Comparison of ENCODE assay signal across 8 mouse cellular contexts in the genomic region with DNA sequence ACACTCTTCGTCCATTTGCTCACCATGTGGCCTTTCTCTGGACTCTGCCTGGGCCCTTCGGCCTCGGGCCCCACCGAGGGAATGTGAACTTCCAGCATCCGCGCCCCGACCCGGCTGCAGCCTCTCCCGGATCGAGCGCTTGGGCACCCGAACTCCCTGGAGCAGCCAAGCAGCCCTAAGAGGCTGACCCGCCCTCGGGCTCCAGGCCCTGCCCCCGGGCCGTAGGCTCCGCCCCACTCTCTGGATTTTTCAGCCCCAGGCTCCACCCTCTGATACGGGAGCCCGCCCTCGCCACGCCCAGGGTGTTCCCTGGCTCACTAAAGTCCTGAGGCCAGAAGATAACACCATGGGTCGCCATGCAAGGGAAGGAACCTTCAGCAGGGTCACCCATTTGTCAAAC. TPM values are rescaled to one million over a fixed set of nuclear protein-coding genes. Genes with fewer than 3 reads are reported as not detected.
DNase-seq lines count a peak whose midpoint lies in the region; ATAC-seq and TF ChIP-seq lines count a peak whose summit lies in the region.

A gene (minus strand): TSS at position 137 of the 400 bp plus-strand sequence.

- no peak for TF ChIP-seq EP300 in CH12.LX (IDR thresholded peaks at IDR 0.05; ENCODE audit: low read length)
- TF ChIP-seq EP300 in liver, postnatal 0 days (IDR thresholded peaks at IDR 0.05; ENCODE audit: low read depth) = peak; percentile 75

- TF ChIP-seq POLR2A in CH12.LX (IDR thresholded peaks at IDR 0.05; ENCODE audit: low read depth, low read length) = no peak; the same call in 1 of the 2 replicates

- peaks cover 24 to 26% of the 10 kb centered on the region in 2 experiments for H3K36me3 ChIP-seq in CH12.LX (replicated peaks in 1 of 2; ENCODE audit: control insufficient read depth in 1 of 2, insufficient read depth in 1 of 2, low read length in 1 of 2)
- H3K36me3 ChIP-seq in forebrain, embryonic 11.5 days (ENCODE audit: control insufficient read depth, insufficient read depth, low read length) = peaks cover 10% of the 10 kb centered on the region; the same call in 1 of the 2 replicates
- peaks cover 23% of the 10 kb centered on the region for H3K36me3 ChIP-seq in heart, embryonic 15.5 days
- H3K36me3 ChIP-seq in liver, postnatal 0 days (replicated peaks; ENCODE audit: insufficient read depth, low read length) = peaks cover 29% of the 10 kb centered on the region
- H3K36me3 ChIP-seq in neural tube, embryonic 12.5 days = peaks cover 26% of the 10 kb centered on the region
- peaks cover 15% of the 10 kb centered on the region; the same call in 1 of the 2 replicates for H3K36me3 ChIP-seq in stomach, embryonic 16.5 days (ENCODE audit: control insufficient read depth, insufficient read depth, low read length)

- H3K27ac ChIP-seq in CH12.LX (ENCODE audit: insufficient read depth, low read depth) = no peak within 1 kb of the TSS
- no peak within 1 kb of the TSS for H3K27ac ChIP-seq in forebrain, embryonic 11.5 days (ENCODE audit: low read depth, low read length)
- no peak within 1 kb of the TSS for H3K27ac ChIP-seq in heart, embryonic 15.5 days
- H3K27ac ChIP-seq in liver, postnatal 0 days (ENCODE audit: low read depth) = peak within 1 kb of the TSS; percentile 77
- H3K27ac ChIP-seq in neural tube, embryonic 12.5 days = no peak within 1 kb of the TSS
- H3K27ac ChIP-seq in stomach, embryonic 16.5 days (ENCODE audit: low read length) = no peak within 1 kb of the TSS

- DNase-seq in CH12.LX (ENCODE audit: extremely low read depth) = peak; percentile 21
- DNase-seq in c-Kit-positive CD71-positive TER-119-negative erythroid progenitor cells, embryonic 14.5 days (ENCODE audit: low read depth) = peak; percentile 95
- DNase-seq in forebrain, embryonic 11.5 days (ENCODE audit: low spot score) = peak; percentile 90
- DNase-seq in kidney, postnatal 14 days = peak; percentile 90
- DNase-seq in liver, postnatal 0 days = peak; percentile 98

- WGBS in forebrain, embryonic 11.5 days = under 1% methylated on average over 22 of the region's 22 CpGs
- 2% methylated on average over 22 of the region's 22 CpGs for WGBS in heart, embryonic 15.5 days
- under 1% methylated on average over 22 of the region's 22 CpGs for WGBS in liver, postnatal 0 days (ENCODE audit: insufficient replicate concordance)
- 1% methylated on average over 22 of the region's 22 CpGs for whole genome bisulfite sequencing in neural tube, embryonic 12.5 days
- WGBS in stomach, embryonic 16.5 days = 2% methylated on average over 22 of the region's 22 CpGs

- in situ Hi-C loops in CH12.LX (cut with MboI; ENCODE audit: low pct_ligation_motif_present, low pct_unique_long_range_greater_than_20kb, low sequenced_read_pairs) = no loop called here

- H3K4me3 ChIP-seq in CH12.LX (replicated peaks in 1 of 3; ENCODE audit: low read depth in 2 of 3, low read length in 2 of 3, poor library complexity in 1 of 3) = peak within 1 kb of the TSS; percentile 21 to 56 (median 45)
- H3K4me3 ChIP-seq in forebrain, embryonic 11.5 days (ENCODE audit: low read depth, low read length) = peak within 1 kb of the TSS; percentile 45
- H3K4me3 ChIP-seq in heart, embryonic 15.5 days = peak within 1 kb of the TSS; percentile 53
- H3K4me3 ChIP-seq in liver, postnatal 0 days (ENCODE audit: low read depth, low read length) = peak within 1 kb of the TSS; percentile 80
- H3K4me3 ChIP-seq in neural tube, embryonic 12.5 days = peak within 1 kb of the TSS; percentile 44
- H3K4me3 ChIP-seq in stomach, embryonic 16.5 days (replicated peaks; ENCODE audit: low read length) = peak within 1 kb of the TSS; percentile 54

- TF ChIP-seq RAD21 in CH12.LX (IDR thresholded peaks at IDR 0.05; ENCODE audit: low read depth, low read length) = no peak

- peak within 1 kb of the TSS; percentile 53 for H3K4me2 ChIP-seq in CH12.LX (ENCODE audit: insufficient read depth, low read depth, poor library complexity, severe bottlenecking)
- peak within 1 kb of the TSS; percentile 95 for H3K4me2 ChIP-seq in forebrain, embryonic 11.5 days (ENCODE audit: low read depth, low read length, severe bottlenecking)
- peak within 1 kb of the TSS; percentile 94 for H3K4me2 ChIP-seq in heart, embryonic 15.5 days
- H3K4me2 ChIP-seq in liver, postnatal 0 days (ENCODE audit: low read depth, low read length) = peak within 1 kb of the TSS; percentile 90
- H3K4me2 ChIP-seq in neural tube, embryonic 12.5 days (replicated peaks) = peak within 1 kb of the TSS; percentile 79
- H3K4me2 ChIP-seq in stomach, embryonic 16.5 days (ENCODE audit: low read depth, low read length) = peak within 1 kb of the TSS; percentile 92

- ATAC-seq in forebrain, embryonic 11.5 days (replicated peaks; ENCODE audit: low FRiP score) = peak; percentile 78
- peak; percentile 84 for ATAC-seq in heart, embryonic 15.5 days (replicated peaks; ENCODE audit: insufficient number of reproducible peaks, insufficient read depth, low FRiP score, low read depth)
- peak; percentile 98 for ATAC-seq in liver, postnatal 0 days
- ATAC-seq in neural tube, embryonic 12.5 days (ENCODE audit: low FRiP score, low read depth) = peak; percentile 65
- ATAC-seq in stomach, embryonic 16.5 days (ENCODE audit: insufficient read depth, low FRiP score) = peak; percentile 95

- H3K4me1 ChIP-seq in CH12.LX (ENCODE audit: control insufficient read depth in 1 of 2, insufficient read depth in 2 of 2) = peaks cover 23 to 36% of the 10 kb centered on the region in 2 experiments
- H3K4me1 ChIP-seq in forebrain, embryonic 11.5 days (replicated peaks; ENCODE audit: control insufficient read depth, insufficient read depth, low read length) = peaks cover 5% of the 10 kb centered on the region; the same call in 1 of the 2 replicates
- peaks cover 12% of the 10 kb centered on the region for H3K4me1 ChIP-seq in heart, embryonic 15.5 days (replicated peaks)
- peaks cover 17% of the 10 kb centered on the region for H3K4me1 ChIP-seq in liver, postnatal 0 days (ENCODE audit: insufficient read depth)
- H3K4me1 ChIP-seq in neural tube, embryonic 12.5 days = peaks cover 19% of the 10 kb centered on the region
- peaks cover 7% of the 10 kb centered on the region for H3K4me1 ChIP-seq in stomach, embryonic 16.5 days (ENCODE audit: control insufficient read depth, insufficient read depth, low read length)

- no peak for TF ChIP-seq CTCF in CH12.LX (conservative IDR thresholded peaks at IDR 0.05 in 1 of 2, IDR thresholded peaks at IDR 0.05 in 1 of 2; ENCODE audit: low read depth in 2 of 2, low read length in 2 of 2)
- no peak for TF ChIP-seq CTCF in liver, postnatal 0 days (IDR thresholded peaks at IDR 0.05; ENCODE audit: low read depth)

- H3K27me3 ChIP-seq in CH12.LX (replicated peaks) = no peaks in the 10 kb centered on the region
- H3K27me3 ChIP-seq in forebrain, embryonic 11.5 days (ENCODE audit: control insufficient read depth, insufficient read depth, low read length) = peaks cover 30% of the 10 kb centered on the region
- 0 out of 2 replicates have a peak, but pooled peaks cover 17% of the 10 kb centered on the region for H3K27me3 ChIP-seq in heart, embryonic 15.5 days
- peaks cover 12% of the 10 kb centered on the region for H3K27me3 ChIP-seq in liver, postnatal 0 days (ENCODE audit: insufficient read depth, low read length)
- H3K27me3 ChIP-seq in neural tube, embryonic 12.5 days (replicated peaks) = peaks cover 38% of the 10 kb centered on the region
- peaks cover 15% of the 10 kb centered on the region for H3K27me3 ChIP-seq in stomach, embryonic 16.5 days (ENCODE audit: control insufficient read depth, insufficient read depth, low read length)

- dilution Hi-C loops in CH12.LX (cut with MboI; ENCODE audit: extremely low pct_ligation_motif_present, extremely low pct_unique_long_range_greater_than_20kb, low sequenced_read_pairs) = no loop called here

- no peaks in the 10 kb centered on the region for H3K79me2 ChIP-seq in CH12.LX (replicated peaks; ENCODE audit: control insufficient read depth, extremely low read depth, insufficient read depth, poor library complexity, severe bottlenecking)

- peak within 1 kb of the TSS; percentile 24 for H3K9ac ChIP-seq in CH12.LX (ENCODE audit: insufficient read depth, low read depth)
- peak within 1 kb of the TSS; percentile 59 for H3K9ac ChIP-seq in forebrain, embryonic 11.5 days (ENCODE audit: low read length)
- H3K9ac ChIP-seq in heart, embryonic 15.5 days = peak within 1 kb of the TSS; percentile 49
- H3K9ac ChIP-seq in liver, postnatal 0 days (replicated peaks) = peak within 1 kb of the TSS; percentile 81
- H3K9ac ChIP-seq in neural tube, embryonic 12.5 days = peak within 1 kb of the TSS; percentile 53
- H3K9ac ChIP-seq in stomach, embryonic 16.5 days (ENCODE audit: low read length) = peak within 1 kb of the TSS; percentile 64

- peaks cover 15% of the 10 kb centered on the region for H3K9me3 ChIP-seq in CH12.LX (replicated peaks; ENCODE audit: low read length)
- no peaks in the 10 kb centered on the region for H3K9me3 ChIP-seq in forebrain, embryonic 11.5 days (ENCODE audit: control insufficient read depth, low read length)
- no peaks in the 10 kb centered on the region for H3K9me3 ChIP-seq in heart, embryonic 15.5 days (replicated peaks)
- H3K9me3 ChIP-seq in liver, postnatal 0 days (ENCODE audit: low read length) = no peaks in the 10 kb centered on the region
- 0 out of 2 replicates have a peak, but pooled peaks cover 4% of the 10 kb centered on the region for H3K9me3 ChIP-seq in neural tube, embryonic 12.5 days
- no peaks in the 10 kb centered on the region for H3K9me3 ChIP-seq in stomach, embryonic 16.5 days (replicated peaks; ENCODE audit: control insufficient read depth, low read length)

TF ChIP-seq in CH12.LX, 34 proteins besides CTCF, POLR2A, EP300 and RAD21:
- no peak for TF ChIP-seq ZKSCAN1 (IDR thresholded peaks at IDR 0.05; ENCODE audit: borderline replicate concordance, low read depth, low read length)
- TF ChIP-seq NELFE (IDR thresholded peaks at IDR 0.05; ENCODE audit: low read depth, low read length) = no peak
- TF ChIP-seq MEF2A (IDR thresholded peaks at IDR 0.05; ENCODE audit: borderline replicate concordance, low read depth, low read length) = no peak

RNA-seq across cellular contexts. Expression of the gene that starts here (rescaled TPM):
- total RNA-seq in CH12.LX (2012; rRNA removed) (11.4 and 11.5 TPM in 2 replicates), CH12.LX (2014; rRNA removed) (0.11 TPM in 1 of 2 replicates, not detected in the other)
- 0.25 and 0.39 TPM in 2 replicates for polyA plus RNA-seq in CH12.LX (2012; ENCODE audit: insufficient read length, low read depth)
- 1.6 and 2.7 TPM in 2 replicates for polyA plus RNA-seq in forebrain, embryonic 11.5 days (2014; fragmentation: Nextera tagmentation; extraction: Ambion mirVana)
- polyA plus RNA-seq in heart, embryonic 15.5 days (2015; fragmentation: Nextera tagmentation; extraction: Ambion mirVana) = 0.98 and 1.3 TPM in 2 replicates
- polyA plus RNA-seq in liver, postnatal 0 days (2015; fragmentation: Nextera tagmentation; extraction: Ambion mirVana) = 13.4 and 13.7 TPM in 2 replicates
- polyA plus RNA-seq in neural tube, embryonic 12.5 days (2016; fragmentation: Nextera tagmentation; extraction: Ambion mirVana) = 4.2 and 4.7 TPM in 2 replicates
- 3.1 and 4.3 TPM in 2 replicates for polyA plus RNA-seq in stomach, embryonic 16.5 days (2015; fragmentation: Nextera tagmentation; extraction: Ambion mirVana)

Comparison
In these comparisons a context has a peak if more than half of its experiments do, and no peak if none do; other contexts are left out.
1. DNase-seq: peak in every context shown above with its lines; median percentile 98 in liver, postnatal 0 days; 95 in c-Kit-positive CD71-positive TER-119-negative erythroid progenitor cells, embryonic 14.5 days; 90 in forebrain, embryonic 11.5 days; 90 in kidney, postnatal 14 days; 21 in CH12.LX.
2. H3K9ac ChIP-seq: peak in every context shown above with its lines; median percentile 81 in liver, postnatal 0 days; 64 in stomach, embryonic 16.5 days; 59 in forebrain, embryonic 11.5 days; 53 in neural tube, embryonic 12.5 days; 49 in heart, embryonic 15.5 days; 24 in CH12.LX.